Mouse (Mus musculus) liver, embryonic 14.5 days (tissue): ENCODE results near the gene Zfp429. TPM values are rescaled to one million over a fixed set of nuclear protein-coding genes. Genes with fewer than 3 reads are reported as not detected.
"Not testable (repeated sequence)": the region's sequence is repeated elsewhere in the genome, so short reads cannot be mapped to it uniquely, and the experiment has no call there.

ENCODE experiments used
- ATAC-seq: fragments of 200-750 bp; cut with Nextera tagmentation; 2 replicates; pipeline ENCODE4 v1.8.0; 2017; ENCODE audit warnings: moderate number of reproducible peaks, mild to moderate bottlenecking, moderate library complexity; ENCODE audit not compliant: insufficient read depth
- DNase-seq, 3 experiments: peaks; one replicate each; pipeline ENCODE4 v3.0.0-alpha.2; 2012 to 2013; ENCODE audit warnings: low read depth in 3 of 3, low spot score in 3 of 3
- H3K27ac ChIP-seq: fragments of 300-500 bp; sonication (generic); 2 replicates; pipeline ENCODE4 v1.5.1; 2014; ENCODE audit warnings: moderate library complexity, mild to moderate bottlenecking, control low read depth, inconsistent platforms
- H3K27me3 ChIP-seq: fragments of 300-500 bp; sonication (generic); 2 replicates; pipeline ENCODE4 v1.6.1; 2014; ENCODE audit warnings: mild to moderate bottlenecking, low read length, moderate library complexity; ENCODE audit not compliant: control insufficient read depth, insufficient read depth
- H3K36me3 ChIP-seq: fragments of 300-500 bp; sonication (generic); replicated peaks from 2 replicates; pipeline ENCODE4 v1.6.1; 2014; ENCODE audit warnings: low read depth; ENCODE audit not compliant: control insufficient read depth, insufficient read depth
- H3K4me1 ChIP-seq, 2 experiments: fragments of 200-500 bp in 1 of 2; fragments of 300-500 bp in 1 of 2; sonication (generic) in 1 of 2; replicated peaks; 2 replicates each; pipeline ENCODE4 v1.6.1; 2012 to 2014; ENCODE audit warnings: antibody characterized with exemption in 1 of 2, inconsistent platforms in 1 of 2, low read length in 1 of 2; ENCODE audit not compliant: control insufficient read depth in 2 of 2, insufficient read depth in 2 of 2
- H3K4me2 ChIP-seq: fragments of 300-500 bp; sonication (generic); 2 replicates; pipeline ENCODE4 v1.6.1; 2014; ENCODE audit warnings: low read depth, mild to moderate bottlenecking, control low read depth, moderate library complexity
- H3K4me3 ChIP-seq, 2 experiments: fragments of 200-500 bp in 1 of 2; fragments of 300-500 bp in 1 of 2; sonication (generic) in 1 of 2; 2 replicates each; pipeline ENCODE4 v1.5.1; 2012 to 2014; ENCODE audit warnings: low read depth in 2 of 2, low read length in 2 of 2, mild to moderate bottlenecking in 2 of 2, control low read depth in 1 of 2, inconsistent platforms in 1 of 2, moderate library complexity in 1 of 2; ENCODE audit not compliant: insufficient read depth in 1 of 2
- H3K9ac ChIP-seq: fragments of 300-500 bp; sonication (generic); replicated peaks from 2 replicates; pipeline ENCODE4 v1.6.1; 2014; ENCODE audit warnings: mild to moderate bottlenecking, control low read depth, moderate library complexity
- H3K9me3 ChIP-seq: fragments of 300-500 bp; sonication (generic); 2 replicates; pipeline ENCODE4 v1.6.1; 2016; ENCODE audit warnings: low read length, mixed read lengths; ENCODE audit not compliant: control insufficient read depth
- CTCF ChIP-seq: IDR thresholded peaks from 2 replicates; pipeline ENCODE4 v1.5.1; 2016; ENCODE audit warnings: antibody characterized with exemption, low read depth, control low read depth
- EP300 ChIP-seq: IDR thresholded peaks from 2 replicates; pipeline ENCODE4 v1.6.1; 2016; ENCODE audit warnings: antibody characterized with exemption, low read depth
- WGBS: fragments of 180-500 bp; shearing (Covaris S2); extraction: QIAGEN DNeasy Blood & Tissue Kit; methylation state at CpG from one replicate; pipeline ENCODE4 v1.1.7; 2014; ENCODE audit not compliant: insufficient replicate concordance; 5-methylcytosine and 5-hydroxymethylcytosine counted together
- polyA plus RNA-seq, 2 experiments: library from polyadenylated mRNA; depleted of rRNA in 1 of 2; stranded (reverse) in 1 of 2; unstranded in 1 of 2; fragments of >200 nt; fragmentation: Nextera tagmentation in 1 of 2; extraction: Ambion mirVana in 1 of 2; gene quantifications; 2 replicates each; pipeline versions ENCODE4 v1.2.1 to v1.2.3; 2012 to 2014

Zfp429 gene
- polyA plus RNA-seq, 2 experiments = 1.6 to 1.7 TPM

DNA sequence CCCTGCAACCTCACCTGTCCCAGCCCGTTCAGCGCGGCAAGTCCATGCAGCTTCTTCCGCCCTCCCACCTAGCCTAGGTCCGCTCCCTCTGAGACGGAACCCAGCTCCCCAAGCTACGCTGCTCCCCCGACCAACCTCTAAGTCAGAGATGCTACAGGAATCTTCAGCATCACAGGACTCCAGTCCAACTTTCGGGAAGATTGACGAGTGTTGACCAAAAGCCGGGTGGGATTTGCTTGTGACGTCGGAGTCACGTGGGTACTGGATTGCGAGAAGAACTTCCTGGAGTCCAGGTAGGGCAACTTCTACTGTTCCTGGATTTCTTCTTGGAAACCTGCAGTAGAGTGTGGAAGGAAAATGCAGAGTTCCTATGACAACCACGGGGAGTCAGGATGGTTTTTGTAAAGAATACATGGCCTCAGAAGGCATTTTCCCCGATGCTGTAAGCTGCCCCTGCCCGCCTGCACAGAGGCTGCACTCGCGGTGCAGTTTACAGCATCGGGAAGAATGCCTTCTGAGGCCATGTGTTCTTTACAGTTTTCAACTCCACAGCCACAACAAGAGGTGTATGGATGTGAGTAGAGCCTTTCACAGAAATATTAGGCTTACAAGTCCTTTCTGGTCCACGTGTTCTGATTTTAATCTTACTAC is 21.7 kb upstream of the Zfp429 start, which contains the start of gene Zfp459:
Zfp459 (minus strand) TSS at position 212 of the 651 bp plus-strand sequence.
- WGBS = 2% methylated on average over 22 of the region's 22 CpGs
- Histone ChIP-seq H3K4me3 (peak within 1 kb of the TSS; percentile 51 to 74), H3K27ac (no peak within 1 kb of the TSS), H3K4me2 (peak within 1 kb of the TSS; percentile 74), H3K36me3 (no peaks in the 10 kb centered on the region), H3K9ac (peak within 1 kb of the TSS; percentile 25), H3K4me1 (peaks cover 0 to 2% of the 10 kb centered on the region in 2 experiments; a peak in 1 of 4 replicates), H3K27me3 (no peaks in the 10 kb centered on the region), H3K9me3 (no peaks in the 10 kb centered on the region)
- peak; percentile 66; the same call in 1 of the 2 replicates for ATAC-seq
- peak in 2 of 3 experiments; percentile 5 to 20 for DNase-seq
- TF ChIP-seq CTCF = no peak
- TF ChIP-seq EP300 = no peak

DNA sequence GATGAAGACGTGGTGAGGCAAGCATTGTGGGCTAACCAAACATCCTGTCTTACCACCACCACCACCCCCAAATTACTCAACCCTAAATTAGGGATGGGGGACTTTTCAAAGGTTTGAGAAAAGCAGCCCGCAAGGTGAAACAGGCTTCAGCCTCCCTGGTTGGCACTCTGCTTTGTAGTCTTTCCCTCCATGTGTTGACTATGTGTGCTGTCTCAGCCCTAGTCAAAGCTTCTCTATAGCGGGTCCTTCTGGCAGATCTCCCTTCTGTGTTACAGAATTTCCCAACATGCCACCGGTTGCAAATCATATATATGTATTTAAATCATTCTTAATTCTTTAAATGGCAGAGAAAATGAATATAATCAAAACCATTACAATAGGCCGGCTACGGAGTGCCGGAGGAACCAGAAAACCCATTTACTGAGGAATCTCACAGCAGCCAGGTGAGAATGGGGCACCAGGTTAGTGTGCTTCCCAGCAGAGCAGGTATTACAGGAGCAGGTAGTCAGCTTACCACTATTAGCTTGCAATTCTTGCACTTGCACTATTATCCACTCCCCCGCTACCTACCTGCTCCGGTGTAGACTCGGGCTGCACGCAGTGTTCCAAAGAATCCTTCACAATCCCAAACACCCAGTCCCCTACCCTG is 21.1 kb upstream of the Zfp429 start:
- peaks cover 0 to 2% of the 10 kb centered on the region in 2 experiments; a peak in 1 of 4 replicates for H3K4me1 ChIP-seq
- WGBS = 40% methylated on average over 11 of the region's 11 CpGs
- no peak overlapping the region for H3K27ac ChIP-seq
- H3K27me3 ChIP-seq = no peaks in the 10 kb centered on the region
- peak overlapping the region; percentile 51 to 74 for H3K4me3 ChIP-seq
- no peak for ATAC-seq
- peak overlapping the region; percentile 74 for H3K4me2 ChIP-seq
- H3K36me3 ChIP-seq = no peaks in the 10 kb centered on the region
- H3K9me3 ChIP-seq = no peaks in the 10 kb centered on the region
- TF ChIP-seq CTCF = no peak
- no peak for TF ChIP-seq EP300
- no peak for DNase-seq
- peak overlapping the region; percentile 25 for H3K9ac ChIP-seq

DNA sequence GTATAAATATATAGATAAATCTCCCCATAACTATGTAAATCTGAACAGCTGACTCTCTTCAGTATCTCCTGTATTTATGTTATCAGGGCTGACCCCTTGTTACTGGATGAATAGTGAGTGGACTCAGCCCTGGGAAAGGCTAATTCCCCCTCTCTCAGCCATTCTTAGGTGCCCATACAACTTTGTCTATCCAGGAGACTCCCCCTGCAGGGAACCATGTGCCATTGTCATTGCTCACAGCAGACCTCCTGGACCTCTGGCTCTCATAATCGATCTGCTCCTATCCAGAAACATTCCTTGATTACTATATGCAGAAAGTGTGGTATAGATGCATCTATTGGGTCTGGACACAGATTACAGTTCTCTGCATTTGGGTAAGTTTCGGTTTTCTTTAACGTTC is 17.2 kb upstream of the Zfp429 start:
- TF ChIP-seq CTCF = 0 out of 2 replicates have a peak, but pooled peaks have one; percentile 11
- no peak for TF ChIP-seq EP300
- 65% methylated on average over 3 of the region's 3 CpGs for WGBS
- Histone ChIP-seq H3K9me3 (no peaks in the 10 kb centered on the region), H3K9ac (no peak overlapping the region), H3K4me2 (no peak overlapping the region), H3K4me1 (peaks cover 0 to 2% of the 10 kb centered on the region in 2 experiments; a peak in 1 of 4 replicates), H3K4me3 (no peak overlapping the region), H3K36me3 (no peaks in the 10 kb centered on the region), H3K27me3 (no peaks in the 10 kb centered on the region), H3K27ac (no peak overlapping the region)
- DNase-seq (no peak), ATAC-seq (no peak)

DNA sequence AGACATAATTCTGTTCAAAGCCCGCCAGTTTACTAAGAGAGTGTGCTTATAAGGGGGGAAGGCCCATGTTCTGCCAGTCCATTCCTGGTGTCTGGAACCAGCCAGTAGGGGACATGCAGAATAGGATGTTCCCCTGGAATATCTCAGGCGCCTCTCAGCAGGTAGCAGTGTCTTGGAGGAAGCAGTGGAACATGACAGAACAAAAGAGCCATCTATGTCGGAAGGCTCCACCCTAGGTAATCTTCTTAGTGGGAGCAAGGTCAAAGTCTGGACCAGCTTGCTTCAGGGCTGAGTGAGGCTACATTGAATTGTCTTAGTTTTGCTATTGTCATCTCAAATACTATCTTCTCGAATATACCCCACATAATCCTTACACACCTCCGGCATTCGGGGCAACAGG is 16.1 kb upstream of the Zfp429 start:
- ATAC-seq = no peak
- H3K27ac ChIP-seq = no peak overlapping the region
- DNase-seq = no peak
- no peaks in the 10 kb centered on the region for H3K9me3 ChIP-seq
- no peaks in the 10 kb centered on the region for H3K36me3 ChIP-seq
- H3K4me2 ChIP-seq = no peak overlapping the region
- H3K27me3 ChIP-seq = no peaks in the 10 kb centered on the region
- TF ChIP-seq EP300 (no peak), CTCF (no peak)
- no peaks in the 10 kb centered on the region for H3K4me1 ChIP-seq
- WGBS = 69% methylated on average over 6 of the region's 6 CpGs
- H3K4me3 ChIP-seq = no peak overlapping the region
- H3K9ac ChIP-seq = no peak overlapping the region

GRCm38 (mm10) chr13:67413634-67414033 is 14.0 kb upstream of the Zfp429 start:
- not testable (repeated sequence) for H3K9ac ChIP-seq, DNase-seq, H3K4me2 ChIP-seq, H3K27me3 ChIP-seq, H3K27ac ChIP-seq, H3K4me3 ChIP-seq, ATAC-seq, H3K4me1 ChIP-seq, H3K9me3 ChIP-seq, H3K36me3 ChIP-seq
- WGBS = 59% methylated on average over 3 of the region's 3 CpGs
- peak; percentile 21; the same call in 1 of the 2 replicates for TF ChIP-seq CTCF

DNA sequence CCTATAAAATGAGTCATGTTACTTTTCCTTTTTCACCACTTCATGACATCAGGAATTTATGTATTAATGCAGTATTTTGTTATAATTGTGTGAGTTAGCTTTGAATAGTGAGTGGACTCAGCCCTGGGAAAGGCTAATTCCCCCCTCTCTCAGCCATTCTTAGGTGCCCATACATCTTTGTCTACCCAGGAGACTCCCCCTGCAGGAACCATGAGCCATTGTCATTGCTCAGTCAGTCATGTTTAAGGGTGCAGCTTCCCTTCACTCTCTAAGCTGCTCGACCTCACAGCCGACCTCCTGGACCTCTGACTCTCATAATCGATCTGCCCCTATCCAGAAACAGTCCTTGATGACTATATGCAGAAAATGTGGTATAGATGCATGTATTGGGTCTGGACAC is 23.4 kb downstream of the Zfp429 start:
- H3K27me3 ChIP-seq, H3K27ac ChIP-seq, H3K9me3 ChIP-seq, H3K4me1 ChIP-seq, H3K36me3 ChIP-seq, DNase-seq, H3K4me3 ChIP-seq, ATAC-seq, H3K9ac ChIP-seq, H3K4me2 ChIP-seq: not testable (repeated sequence)
- WGBS = 53% methylated on average over 3 of the region's 3 CpGs

DNA sequence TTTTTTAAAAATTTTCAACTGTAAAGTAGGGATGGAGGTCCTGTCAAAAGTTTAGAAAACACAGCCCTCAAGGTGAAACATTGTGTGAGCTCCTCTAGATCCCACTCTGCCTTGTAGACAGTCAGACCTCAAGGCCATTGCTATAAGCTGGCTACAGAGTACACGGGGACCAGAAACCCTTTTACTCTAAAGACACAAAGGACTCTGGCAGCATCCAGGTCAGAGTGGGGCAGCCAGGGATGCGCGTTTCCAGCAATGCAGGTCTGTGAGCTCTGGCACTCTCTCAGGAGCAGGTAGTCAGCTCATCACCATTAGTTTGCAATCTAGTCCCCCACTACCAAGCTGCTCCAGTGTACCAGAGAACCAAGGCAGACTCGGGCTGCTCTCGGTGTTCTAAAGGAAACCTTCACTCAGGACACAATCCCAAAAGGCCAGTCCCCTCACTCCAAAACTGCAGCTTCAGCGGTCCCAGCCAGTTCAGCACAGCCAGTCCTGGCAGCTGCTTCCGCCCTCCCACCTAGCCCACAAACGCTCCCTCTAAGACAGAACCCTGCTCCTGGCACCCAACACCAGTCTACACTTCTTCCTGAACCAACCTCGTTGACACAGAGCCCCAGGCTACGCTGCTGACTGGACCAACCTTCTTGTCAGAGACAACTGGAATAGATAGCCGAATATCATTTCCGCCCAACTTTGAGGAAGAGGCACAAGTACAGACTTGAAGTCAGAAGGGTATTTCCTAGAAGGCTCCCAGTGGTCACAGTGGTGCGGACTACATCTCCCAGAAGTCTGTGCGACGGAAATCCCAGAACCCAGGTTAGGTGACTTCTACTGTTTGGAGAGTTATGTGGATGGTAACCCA is 24.3 kb downstream of the Zfp429 start, which contains the start of the genes Gm28041 and Zfp456:
Gm28041 (minus strand) TSS at position 684 of the 862 bp plus-strand sequence.
Zfp456 (minus strand) TSS at position 761 of the 862 bp plus-strand sequence.
- H3K27me3 ChIP-seq, H3K27ac ChIP-seq, H3K4me1 ChIP-seq, H3K36me3 ChIP-seq, H3K9me3 ChIP-seq: not testable (repeated sequence)
- Histone ChIP-seq H3K9ac (peak within 1 kb of the TSS; percentile 50), H3K4me2 (peak within 1 kb of the TSS; percentile 60), H3K4me3 (peak within 1 kb of the TSS; percentile 51 to 82)
- 7% methylated on average over 13 of the region's 15 CpGs for WGBS
- ATAC-seq = peak; percentile 93
- DNase-seq = peak; percentile 58 to 76 (median 62)
